Mouse (Mus musculus): ENCODE results near the gene Cdsn. TPM values are rescaled to one million over a fixed set of nuclear protein-coding genes. Genes with fewer than 3 reads are reported as not detected.
"Not testable (repeated sequence)": the region's sequence is repeated elsewhere in the genome, so short reads cannot be mapped to it uniquely, and the experiment has no call there.

Gene Cdsn
- total RNA-seq (2021) (under 1 TPM; 0.20 to 0.62 TPM), polyA plus RNA-seq (2012; rRNA removed) (7.3 and 7.4 TPM in 2 replicates)
- long read RNA-seq, partial matches to known transcripts: 0 of 2 reads
- long read RNA-seq, other reads (novel, unspliced or antisense): 2 of 2 reads

DNA sequence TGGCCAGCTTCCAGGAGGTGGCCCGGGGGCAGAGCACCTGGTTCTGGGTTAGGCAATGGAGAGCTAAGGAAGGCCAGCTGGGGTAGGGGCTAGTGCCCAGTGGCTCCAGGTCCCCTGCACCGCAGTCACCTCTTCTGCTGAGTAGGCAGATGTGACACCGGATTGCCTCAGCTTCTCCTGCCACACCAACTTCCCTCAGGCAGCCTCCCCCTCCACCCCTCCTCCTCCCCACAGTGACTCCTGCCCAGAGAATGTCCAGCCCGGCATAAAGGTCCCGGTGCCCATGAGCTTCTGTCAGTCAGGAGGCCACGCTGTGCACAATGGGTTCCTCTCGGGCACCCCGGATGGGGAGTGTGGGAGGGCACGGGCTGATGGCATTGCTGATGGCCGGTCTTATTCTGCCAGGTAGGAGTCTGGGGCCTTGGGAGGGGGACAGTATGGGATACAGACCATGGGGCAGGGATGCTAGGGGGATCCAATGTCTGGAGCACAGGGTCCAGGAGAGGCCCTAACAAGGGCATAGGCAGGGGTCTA lies at the start of gene Cdsn:
Gene Cdsn (plus strand): TSS at position 248 of the 534 bp plus-strand sequence.
- DNase-seq: peak; percentile 57

DNA sequence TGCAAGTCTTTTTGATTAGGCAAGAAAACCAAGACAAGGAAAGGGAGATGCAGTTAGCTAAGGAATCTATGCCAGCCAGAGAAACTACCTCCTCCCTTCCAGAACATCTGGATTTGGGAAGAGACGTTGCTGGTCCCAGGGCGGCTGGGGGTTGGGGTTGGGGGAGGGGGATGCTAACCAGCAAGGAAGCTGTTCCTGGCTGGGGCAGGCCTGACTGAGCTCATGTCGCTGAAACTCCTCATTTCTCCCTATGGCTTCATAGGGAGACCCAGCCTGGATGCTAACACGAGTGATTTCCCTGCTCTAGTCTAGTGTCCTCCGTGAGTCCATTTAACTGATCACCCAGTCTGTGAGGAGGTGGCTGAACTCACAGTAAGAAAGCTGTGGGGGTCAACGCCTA lies 49.7 kb upstream of the Cdsn start:
- no peak for DNase-seq

DNA sequence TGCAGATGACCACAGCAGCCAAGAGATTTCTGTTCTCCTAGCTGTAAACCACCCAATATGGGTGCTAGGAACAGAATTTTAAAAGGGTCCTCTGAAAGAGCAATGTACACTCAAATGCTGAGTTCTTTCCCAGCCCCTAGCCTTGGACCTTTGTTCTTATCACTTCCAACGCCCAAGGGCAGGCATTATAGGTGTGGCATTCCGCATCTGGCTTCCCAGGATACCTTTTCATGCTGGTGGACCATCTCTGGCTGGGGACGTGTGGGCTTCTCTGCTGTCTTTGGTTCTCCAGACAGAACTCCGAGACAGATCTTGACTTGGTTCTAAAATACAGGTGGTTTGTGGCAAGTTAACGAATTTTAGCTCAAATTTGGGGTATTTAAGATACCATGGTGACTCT lies 49.2 kb upstream of the Cdsn start:
- no peak for DNase-seq

DNA sequence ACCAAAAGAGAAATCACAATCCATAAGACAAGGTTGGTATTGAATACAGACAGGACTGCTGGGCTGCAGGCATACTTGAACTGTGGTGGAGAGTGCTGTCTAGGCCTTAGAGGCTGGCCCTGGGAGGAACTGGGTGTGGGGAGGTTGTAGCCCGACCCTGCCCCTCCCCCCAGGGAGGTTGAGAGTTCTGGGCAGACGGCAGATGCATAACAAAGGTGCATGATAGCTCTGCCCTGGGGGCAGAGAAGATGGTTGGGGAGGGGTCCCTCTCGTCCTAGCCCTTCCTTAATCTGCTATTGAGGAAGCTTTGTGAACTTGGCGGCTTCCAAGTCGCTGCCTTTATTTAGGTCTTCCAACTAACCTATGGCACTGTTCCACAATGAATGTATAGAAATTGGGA lies 48.1 kb upstream of the Cdsn start:
- no peak for DNase-seq

DNA sequence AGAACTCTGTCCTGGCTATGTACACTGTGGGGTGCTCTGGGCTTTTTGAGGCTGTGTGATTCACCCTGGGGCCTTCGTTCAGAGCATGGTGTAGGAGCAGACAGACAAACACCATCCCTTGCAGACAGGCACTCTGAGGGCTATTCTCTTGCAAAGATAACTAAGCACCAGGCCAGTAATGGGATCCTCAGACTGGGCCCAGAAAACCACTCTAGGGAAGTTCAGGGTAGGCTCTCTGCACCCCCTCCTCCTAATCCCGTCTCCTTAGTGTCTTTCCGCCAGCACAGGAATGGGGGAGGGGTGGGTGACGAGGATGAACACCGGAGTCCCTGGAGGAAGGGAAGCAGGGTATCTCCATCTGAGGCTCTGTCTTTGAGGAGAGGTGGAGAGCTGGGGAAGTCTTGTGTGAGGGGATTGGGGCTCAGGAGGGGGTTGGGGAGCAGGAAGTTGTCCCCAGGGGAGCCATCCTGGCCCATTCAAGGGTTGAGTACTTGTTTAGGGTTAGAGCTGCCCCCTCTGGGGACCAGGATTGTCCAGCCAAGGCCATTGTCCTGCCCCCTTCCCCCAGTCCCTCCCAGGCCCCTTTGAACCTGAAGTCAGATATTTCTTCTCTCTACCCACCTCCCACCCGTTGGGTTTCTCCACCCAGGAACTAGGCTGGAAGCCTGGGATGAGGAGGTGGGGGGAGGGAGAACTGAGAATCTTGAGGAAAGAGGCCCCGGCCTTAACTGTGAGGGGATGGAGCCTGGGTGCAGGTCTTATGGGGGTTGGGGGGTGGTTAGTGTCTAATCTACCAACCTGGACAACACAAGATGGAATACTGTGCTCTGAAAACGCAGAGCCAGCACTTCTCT lies 47.1 kb upstream of the Cdsn start:
- no peak for DNase-seq

DNA sequence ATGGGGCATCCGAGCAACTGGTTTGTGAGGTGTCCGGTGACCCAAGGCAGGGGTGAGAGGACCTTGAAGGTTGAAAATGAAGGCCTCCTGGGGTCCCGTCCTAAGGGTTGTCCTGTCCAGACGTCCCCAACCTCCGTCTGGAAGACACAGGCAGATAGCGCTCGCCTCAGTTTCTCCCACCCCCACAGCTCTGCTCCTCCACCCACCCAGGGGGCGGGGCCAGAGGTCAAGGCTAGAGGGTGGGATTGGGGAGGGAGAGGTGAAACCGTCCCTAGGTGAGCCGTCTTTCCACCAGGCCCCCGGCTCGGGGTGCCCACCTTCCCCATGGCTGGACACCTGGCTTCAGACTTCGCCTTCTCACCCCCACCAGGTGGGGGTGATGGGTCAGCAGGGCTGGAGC lies 46.2 kb upstream of the Cdsn start, which contains the start of gene Pou5f1:
Gene Pou5f1 (plus strand): TSS at position 243 of the 400 bp plus-strand sequence.
- DNase-seq: no peak

DNA sequence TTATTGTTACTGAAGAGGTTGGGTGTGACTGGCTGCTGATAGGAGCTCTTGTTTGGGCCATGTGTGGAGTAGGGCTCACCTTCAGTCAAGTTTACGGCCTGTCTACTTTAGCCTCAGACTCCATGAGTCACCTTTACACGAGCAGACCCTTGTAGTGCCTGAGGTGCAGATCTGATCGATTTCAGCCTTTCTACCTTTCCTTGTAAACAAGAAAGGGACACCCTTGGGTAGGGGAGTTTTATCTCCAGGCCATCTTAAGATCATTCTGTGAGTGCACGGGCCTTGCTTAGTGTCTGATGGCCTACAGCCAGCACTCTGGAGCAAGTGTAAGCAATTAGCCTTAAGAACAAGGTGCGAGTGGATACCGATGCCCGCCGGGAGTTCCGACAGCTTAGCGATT lies 45.0 kb upstream of the Cdsn start:
- no peak for DNase-seq

DNA sequence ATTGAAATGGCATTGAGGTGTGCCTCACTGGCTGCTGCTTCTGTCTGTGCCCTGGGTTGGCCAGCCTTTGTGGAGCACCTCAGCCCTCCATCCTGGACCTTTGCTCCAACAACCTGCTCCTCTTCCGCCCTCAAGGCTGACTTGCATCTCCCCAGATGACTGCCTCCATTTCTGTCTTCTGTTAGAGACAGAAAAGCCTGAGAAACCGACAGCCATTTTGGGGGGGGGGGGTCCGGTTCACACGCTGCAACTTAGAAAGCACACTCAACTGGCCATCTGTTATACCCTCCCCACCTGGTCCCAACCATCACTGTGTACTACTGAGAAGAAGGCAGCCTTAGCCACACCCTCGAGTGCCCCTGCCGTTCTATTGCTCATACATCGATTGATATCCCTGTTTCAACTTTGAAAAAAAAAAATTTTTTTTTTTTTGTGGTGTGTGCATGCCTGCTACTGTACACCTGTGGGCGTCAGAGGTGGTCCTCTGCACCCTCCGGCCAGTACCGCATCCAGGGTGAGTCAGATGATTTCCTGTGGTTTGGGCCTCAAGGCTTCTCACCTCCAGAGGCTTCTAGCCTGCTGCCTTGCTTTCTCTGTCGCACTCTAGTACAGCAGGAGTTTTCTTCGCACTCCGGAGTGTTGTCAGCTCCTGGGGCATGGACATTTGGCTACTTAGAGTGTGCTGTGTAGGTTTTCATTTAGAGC lies 44.2 kb upstream of the Cdsn start:
- DNase-seq: no peak

DNA sequence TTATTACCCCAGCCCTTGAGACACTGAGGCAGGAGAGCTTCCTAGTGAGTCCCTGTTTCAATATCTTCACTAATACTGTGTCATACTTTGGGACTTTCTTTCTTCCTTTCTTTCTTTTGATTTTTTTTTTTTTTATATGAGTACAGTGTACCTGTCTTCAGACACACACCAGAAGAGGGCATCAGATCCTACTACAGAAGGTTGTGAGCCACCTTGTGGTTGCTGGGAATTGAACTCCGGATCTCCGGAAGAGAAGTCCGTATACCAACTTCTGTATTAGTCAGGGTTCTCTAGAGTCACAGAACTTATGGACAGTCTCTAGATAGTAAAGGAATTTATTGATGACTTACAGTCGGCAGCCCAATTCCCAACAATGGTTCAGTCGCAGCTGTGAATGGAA lies 43.6 kb upstream of the Cdsn start:
- not testable (repeated sequence) for DNase-seq

DNA sequence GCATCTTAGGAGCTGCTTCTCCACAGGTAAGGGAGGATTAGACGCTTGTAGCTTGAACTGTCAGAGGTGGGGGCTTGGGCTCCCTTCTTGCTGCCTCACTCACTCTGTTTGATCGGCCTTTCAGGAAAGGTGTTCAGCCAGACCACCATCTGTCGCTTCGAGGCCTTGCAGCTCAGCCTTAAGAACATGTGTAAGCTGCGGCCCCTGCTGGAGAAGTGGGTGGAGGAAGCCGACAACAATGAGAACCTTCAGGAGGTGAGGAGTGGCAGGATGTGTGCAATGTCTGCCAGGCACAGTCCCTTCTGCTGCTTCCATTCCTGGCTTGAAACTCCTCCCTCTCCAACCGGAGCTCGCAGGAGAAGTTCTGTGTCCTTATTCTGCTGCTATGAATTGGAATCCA lies 42.6 kb upstream of the Cdsn start:
- no peak for DNase-seq

DNA sequence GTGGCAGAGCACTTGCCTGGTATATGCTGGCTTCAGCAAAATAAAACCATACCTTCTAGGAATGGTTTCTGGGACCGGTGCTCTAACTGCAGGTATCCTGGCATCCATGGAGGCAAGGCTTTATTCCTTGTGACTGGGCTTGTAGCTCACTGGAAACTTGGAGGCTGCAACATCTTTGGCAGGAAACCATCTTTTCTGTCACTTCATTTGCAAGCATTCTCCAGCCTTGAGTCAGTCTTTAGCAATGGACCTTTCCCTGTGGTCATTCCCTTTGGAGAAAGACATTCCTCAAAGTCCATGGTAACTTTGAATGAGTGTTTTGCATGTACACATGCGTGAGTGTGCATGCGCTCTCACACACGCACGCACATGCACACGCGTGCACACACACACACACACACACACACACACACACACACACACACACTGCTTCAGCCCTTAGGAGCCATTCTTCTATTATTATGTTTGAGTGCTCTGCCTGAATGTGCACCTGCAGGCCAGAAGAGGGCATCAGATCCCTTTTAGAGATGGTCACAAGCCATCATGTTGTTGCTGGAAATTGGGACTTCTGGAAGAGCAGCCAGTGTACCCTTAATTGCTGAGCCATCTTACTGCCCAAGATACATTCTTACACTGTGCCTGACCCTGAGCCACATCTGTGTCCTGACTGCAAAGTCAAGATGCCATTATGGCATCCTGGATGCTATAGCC lies 38.9 kb upstream of the Cdsn start:
- no peak for DNase-seq

DNA sequence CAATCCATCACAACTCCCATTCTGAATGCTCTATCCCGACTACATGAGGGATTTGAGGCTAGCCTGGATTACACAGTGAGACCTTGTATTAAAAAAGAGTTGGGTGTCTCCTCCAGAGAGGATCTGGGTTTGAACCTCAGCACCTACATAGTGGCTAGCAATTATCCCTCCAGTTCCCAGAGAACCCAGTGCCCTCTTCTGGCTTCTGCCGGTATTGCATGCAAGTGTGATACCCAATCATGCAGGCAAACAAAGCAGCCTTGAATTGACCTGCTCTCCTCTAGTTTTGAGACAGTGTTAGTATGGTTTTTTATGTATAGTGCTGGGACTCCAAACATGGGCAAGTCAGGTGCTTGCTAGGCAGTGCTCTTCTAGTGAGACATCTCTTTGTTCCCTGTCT lies 38.0 kb upstream of the Cdsn start:
- peak; percentile 58 for DNase-seq

DNA sequence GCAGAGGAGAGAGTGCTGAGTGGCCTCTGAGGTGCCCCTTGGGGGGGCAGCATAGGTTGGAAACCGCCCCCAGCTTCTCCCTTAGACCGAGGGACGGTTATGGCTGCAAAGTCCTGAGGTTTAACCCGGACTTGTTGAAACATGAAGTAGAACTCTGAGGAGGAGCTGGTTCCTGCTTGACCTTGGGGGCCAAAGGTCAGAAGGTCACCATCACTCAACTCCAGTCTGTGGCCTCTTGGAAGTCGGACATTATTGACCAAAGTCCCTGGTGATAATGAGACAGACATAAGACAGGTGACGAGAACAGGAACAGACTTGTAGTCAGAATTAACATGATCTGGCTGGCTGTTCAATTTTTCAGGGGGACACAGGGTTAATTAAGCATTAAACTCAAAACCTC lies 37.2 kb upstream of the Cdsn start:
- DNase-seq: no peak

DNA sequence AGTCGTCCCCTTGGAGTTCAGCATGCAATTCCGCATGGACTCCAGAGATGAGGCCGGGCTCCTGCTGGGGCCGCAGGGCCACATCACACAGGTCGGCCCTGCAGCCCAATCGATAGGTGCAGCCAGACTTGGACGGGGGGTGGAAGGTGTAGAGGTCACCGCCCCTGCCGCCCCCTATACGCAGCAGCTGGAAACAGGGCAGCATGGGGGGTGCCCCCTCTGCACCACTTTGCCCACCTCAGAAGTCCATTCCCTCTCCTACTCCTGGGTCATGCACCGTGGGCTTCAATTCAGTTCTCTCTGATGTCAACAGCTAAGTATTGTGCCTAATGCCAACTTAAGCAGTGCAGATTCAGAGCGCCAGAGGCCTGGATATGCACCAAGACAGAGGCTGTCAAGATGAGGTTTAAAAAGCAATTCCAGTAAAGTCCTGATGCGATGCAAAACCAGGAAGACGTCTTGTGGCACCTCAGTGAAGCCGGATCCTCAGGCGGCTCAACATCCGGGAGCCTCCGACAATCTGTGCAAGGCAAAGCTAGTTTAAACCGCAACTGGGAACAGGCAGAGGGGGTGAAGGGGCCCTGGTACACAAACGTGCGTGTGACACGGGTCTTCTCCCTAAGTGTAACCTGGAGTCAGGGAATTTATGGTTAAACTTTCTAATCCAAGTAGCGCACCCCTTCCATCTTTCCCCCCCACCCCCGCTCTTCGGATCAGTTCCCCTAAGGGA lies 35.9 kb upstream of the Cdsn start:
- no peak for DNase-seq

DNA sequence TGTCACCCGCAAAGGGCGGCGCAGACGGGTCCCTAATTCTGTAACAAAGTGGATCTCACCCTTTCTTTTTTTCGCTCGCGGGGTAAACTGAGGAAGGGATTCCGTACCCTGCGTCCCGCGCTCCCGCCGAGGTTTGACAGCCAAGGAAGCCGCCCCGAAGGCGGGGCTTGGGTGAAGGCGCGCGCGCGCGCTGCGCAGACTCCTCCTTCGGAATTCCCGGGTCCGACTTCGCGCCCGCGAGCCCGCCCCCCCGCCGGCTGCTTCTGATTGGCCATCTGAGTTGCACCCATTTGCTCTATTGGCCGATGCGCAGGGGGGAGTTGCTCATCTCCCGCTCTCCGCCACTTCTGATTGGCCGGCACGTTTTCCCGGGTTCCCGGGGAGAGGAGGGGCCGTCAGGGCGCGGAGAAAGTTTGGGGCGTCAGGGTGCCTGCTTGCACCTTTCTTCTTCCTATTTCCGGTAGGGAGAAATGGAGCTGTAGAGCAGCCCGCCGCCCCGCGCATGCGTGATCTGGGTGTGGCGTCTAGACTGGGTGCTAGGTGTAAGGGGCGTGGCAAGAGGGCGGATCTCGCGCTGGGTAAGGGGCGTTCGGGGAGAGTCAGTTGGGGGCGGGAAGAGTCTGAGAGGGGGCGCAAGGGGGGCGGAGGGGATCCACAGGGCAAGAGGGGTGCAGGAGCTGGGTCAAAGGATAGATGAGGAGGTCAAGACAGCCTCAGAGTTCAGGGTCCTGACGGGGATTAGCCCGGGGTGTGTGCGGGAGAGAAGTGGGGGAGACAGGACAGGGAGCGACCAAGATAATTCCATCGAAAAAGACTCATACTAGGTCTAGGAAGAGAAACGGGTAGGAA lies 35.1 kb upstream of the Cdsn start, which contains the start of the genes Tcf19 and Cchcr1:
Gene Tcf19 (minus strand): TSS at position 173 of the 849 bp plus-strand sequence.
Gene Cchcr1 (plus strand): TSS at position 449 of the 849 bp plus-strand sequence.
- DNase-seq: peak; percentile 99

DNA sequence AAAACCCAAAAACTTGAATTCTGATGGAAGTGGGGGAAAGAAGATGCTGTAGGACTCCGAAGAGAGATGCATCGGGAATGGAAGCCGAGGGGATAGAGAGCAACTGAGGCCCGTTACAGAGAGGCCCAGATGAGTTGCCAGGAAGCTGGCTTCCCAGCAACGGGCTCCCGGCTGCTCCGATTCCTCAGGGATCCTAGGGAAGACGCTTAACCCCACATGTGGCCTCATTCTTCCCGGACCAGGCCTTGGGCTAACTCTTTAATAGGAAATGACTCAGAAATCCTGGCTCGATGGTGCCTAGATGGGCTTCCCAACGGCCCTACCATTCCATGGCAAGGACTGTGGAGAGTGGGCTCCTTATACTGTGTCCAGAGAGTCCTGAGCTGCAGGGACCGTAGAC lies 34.4 kb upstream of the Cdsn start:
- DNase-seq: peak; percentile 29

DNA sequence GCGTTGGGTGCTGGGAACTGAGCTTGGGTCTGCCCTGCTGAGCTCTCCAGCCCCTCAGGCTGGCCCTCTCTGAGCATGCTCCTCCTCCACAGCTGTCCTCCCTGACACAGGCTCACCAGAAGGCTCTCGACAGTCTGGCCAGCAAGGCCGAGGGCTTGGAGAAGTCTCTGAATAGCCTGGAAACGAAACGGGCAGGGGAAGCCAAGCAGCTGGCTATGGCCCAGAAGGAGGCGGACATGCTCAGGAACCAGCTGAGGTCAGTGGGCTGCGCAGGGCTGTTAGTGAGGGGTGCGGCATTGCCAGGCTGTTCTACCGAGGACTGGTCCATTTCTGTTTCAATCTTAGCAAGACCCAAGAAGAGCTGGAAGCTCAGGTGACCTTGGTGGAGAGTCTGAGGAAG lies 27.6 kb upstream of the Cdsn start:
- no peak for DNase-seq

DNA sequence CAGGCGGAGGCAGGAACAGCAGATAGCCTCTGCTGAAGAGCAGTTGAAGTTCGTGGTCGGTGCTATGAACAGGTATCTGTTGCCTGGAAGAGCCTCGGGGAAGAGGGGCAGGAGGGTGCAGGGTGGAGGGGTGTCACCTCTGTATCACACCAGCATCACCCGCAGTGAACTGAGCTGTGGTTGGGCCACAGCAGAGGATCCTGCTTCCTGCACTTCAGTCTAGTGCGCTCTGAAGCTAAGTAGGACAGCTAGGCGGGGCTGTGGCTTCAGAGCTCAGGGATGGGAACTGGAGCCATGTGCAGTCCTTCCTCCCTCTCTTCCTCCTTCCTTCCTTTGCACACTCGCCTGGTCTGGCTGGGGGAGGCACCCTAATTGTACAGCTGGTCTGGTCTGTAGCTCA lies 25.3 kb upstream of the Cdsn start:
- no peak for DNase-seq

DNA sequence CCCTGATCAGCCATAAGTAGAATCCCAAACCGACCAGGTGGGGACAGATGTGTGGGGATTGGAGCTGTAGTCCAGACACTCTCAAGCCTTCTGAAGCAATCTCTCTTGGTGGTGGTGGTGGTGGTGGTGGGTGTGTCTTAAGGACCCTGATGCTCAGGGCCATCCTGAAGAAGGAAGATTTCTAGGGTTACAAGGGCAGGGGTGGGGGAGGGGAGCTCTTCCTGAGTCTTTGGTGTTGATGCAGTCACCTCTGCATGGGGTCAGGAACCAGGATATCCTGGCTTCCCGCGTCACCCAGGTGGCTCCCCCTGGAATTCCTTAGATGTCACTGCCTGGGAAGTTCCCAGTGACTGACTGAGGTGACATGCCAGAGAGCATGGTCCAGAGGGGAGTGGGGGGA lies 19.6 kb upstream of the Cdsn start:
- no peak for DNase-seq

DNA sequence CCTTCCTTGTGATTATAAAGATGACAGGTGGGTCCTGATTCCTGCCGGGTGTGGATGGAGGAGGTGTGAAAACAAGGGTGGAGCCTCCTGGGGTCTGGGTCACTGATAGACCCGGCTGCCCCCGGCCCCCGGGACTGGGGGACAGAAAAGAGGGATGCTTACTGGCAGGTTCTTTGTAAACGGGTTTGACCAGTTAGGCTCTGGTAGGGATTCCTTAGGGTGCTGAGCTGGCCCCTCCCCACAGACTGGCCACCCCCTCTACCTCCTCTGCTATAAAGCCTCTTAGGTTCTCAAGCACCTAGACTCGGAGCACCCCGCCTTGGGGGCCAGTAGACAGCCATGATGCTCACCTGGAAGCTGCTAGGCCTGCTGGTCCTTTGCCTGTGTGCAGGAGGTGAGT lies 19.0 kb upstream of the Cdsn start, which contains the start of gene Psors1c2:
Gene Psors1c2 (plus strand): TSS at position 301 of the 400 bp plus-strand sequence.
- DNase-seq: no peak

Measured in adrenal gland, adult 2 months (tissue).